13 mouse cellular contexts compared by ENCODE assay signal in genomic region chr13:41267827-41268408, GRCm38 (mm10). TPM values are rescaled to one million over a fixed set of nuclear protein-coding genes. Genes with fewer than 3 reads are reported as not detected.
DNase-seq lines count a peak whose midpoint lies in the region; ATAC-seq lines count a peak whose summit lies in the region.
"Had no signal": no experiment of that assay in that cellular context is flagged by ENCODE, and none has a peak within 500 bp of the region (broad histone marks: within the 10 kb centered on the region; RNA-seq: fewer than 3 reads in every experiment).

No protein-coding gene starts in this region.

- no peaks in the 10 kb centered on the region for H3K27me3 ChIP-seq in kidney, embryonic 16.5 days (ENCODE audit: insufficient read depth, low read length)
- H3K27me3 ChIP-seq in hindbrain, embryonic 16.5 days (replicated peaks; ENCODE audit: control insufficient read depth, insufficient read depth, low read length): no peaks in the 10 kb centered on the region
- H3K27me3 ChIP-seq: liver, embryonic 13.5 days had no signal

- peaks cover 6% of the 10 kb centered on the region; the same call in 1 of the 2 replicates for H3K4me1 ChIP-seq in kidney, embryonic 16.5 days (ENCODE audit: insufficient read depth, low read length)
- no peaks in the 10 kb centered on the region for H3K4me1 ChIP-seq in hindbrain, embryonic 16.5 days (ENCODE audit: control insufficient read depth, insufficient read depth, low read depth, low read length)
- H3K4me1 ChIP-seq: liver, embryonic 13.5 days had no signal

- no peak overlapping the region for H3K9ac ChIP-seq in kidney, embryonic 16.5 days (replicated peaks; ENCODE audit: low read length)
- no peak overlapping the region for H3K9ac ChIP-seq in hindbrain, embryonic 16.5 days (ENCODE audit: low read depth, low read length)
- H3K9ac ChIP-seq: liver, embryonic 13.5 days had no signal

- no peak overlapping the region for H3K4me3 ChIP-seq in kidney, embryonic 16.5 days (ENCODE audit: low read length)
- H3K4me3 ChIP-seq in hindbrain, embryonic 16.5 days (ENCODE audit: low read length): no peak overlapping the region
- H3K4me3 ChIP-seq: gastrocnemius, adult 2 months; liver, embryonic 13.5 days had no signal

- intact Hi-C loops in gastrocnemius, postnatal 14 days (cut with DNase I; ENCODE audit: low total_unique reads): no loop called here

- 32% methylated on average over 7 of the region's 7 CpGs for WGBS in kidney, embryonic 16.5 days
- 17% methylated on average over 7 of the region's 7 CpGs for WGBS in hindbrain, embryonic 16.5 days

- H3K9me3 ChIP-seq in kidney, embryonic 16.5 days (ENCODE audit: low read length): peaks cover 8% of the 10 kb centered on the region; the same call in 1 of the 2 replicates
- H3K9me3 ChIP-seq in hindbrain, embryonic 16.5 days (ENCODE audit: control insufficient read depth, low read length): no peaks in the 10 kb centered on the region
- H3K9me3 ChIP-seq: liver, embryonic 13.5 days had no signal

- no peaks in the 10 kb centered on the region for H3K36me3 ChIP-seq in kidney, embryonic 16.5 days (ENCODE audit: insufficient read depth, low read length)
- H3K36me3 ChIP-seq in hindbrain, embryonic 16.5 days (ENCODE audit: control insufficient read depth, insufficient read depth, low read length): no peaks in the 10 kb centered on the region; the same call in 1 of the 2 replicates
- H3K36me3 ChIP-seq: liver, embryonic 13.5 days had no signal

- peak; percentile 61; the same call in 1 of the 2 replicates for ATAC-seq in kidney, embryonic 16.5 days (ENCODE audit: low FRiP score, low TSS enrichment)
- ATAC-seq in hindbrain, embryonic 16.5 days: peak; percentile 86
- ATAC-seq in CD4-positive, CD25-positive, alpha-beta regulatory T cell, adult 4 months: no peak

- no peak overlapping the region for H3K4me2 ChIP-seq in kidney, embryonic 16.5 days (replicated peaks; ENCODE audit: low read depth, low read length)
- peak overlapping the region; percentile 11; the same call in 1 of the 2 replicates for H3K4me2 ChIP-seq in hindbrain, embryonic 16.5 days (ENCODE audit: low read length)
- H3K4me2 ChIP-seq: liver, embryonic 13.5 days had no signal

- H3K27ac ChIP-seq in kidney, embryonic 16.5 days (ENCODE audit: low read length): no peak overlapping the region
- no peak overlapping the region for H3K27ac ChIP-seq in hindbrain, embryonic 16.5 days (ENCODE audit: low read depth, low read length)
- H3K27ac ChIP-seq: gastrocnemius, adult 2 months; liver, embryonic 13.5 days had no signal

- DNase-seq in kidney, adult 18-20 months: no peak
- DNase-seq in ovary, adult 18-20 months (ENCODE audit: low spot score): peak; percentile 7
- no peak for DNase-seq in ovary, postnatal 10 days (ENCODE audit: low spot score)
- DNase-seq in right cerebral cortex, postnatal 36 days (ENCODE audit: low spot score in 2 of 2): peak; percentile 48 to 65
- DNase-seq in gastrocnemius, postnatal 14 days: no peak
- DNase-seq: gastrocnemius, adult 2 months; kidney, adult 11 months; liver, embryonic 13.5 days had no signal

RNA-seq across cellular contexts. Expression of gene Gm17364, which starts 5.9 kb away (rescaled TPM):
- polyA plus RNA-seq in kidney, embryonic 16.5 days (2015; fragmentation: Nextera tagmentation; extraction: Ambion mirVana): not detected in 2 replicates
- polyA plus RNA-seq in hindbrain, embryonic 16.5 days (2015; fragmentation: Nextera tagmentation; extraction: Ambion mirVana): not detected in 2 replicates
- not detected for total RNA-seq in gastrocnemius, postnatal 14 days (2021)
- polyA plus RNA-seq in CD4-positive, CD25-positive, alpha-beta regulatory T cell, adult 4 months (2017; shearing (Covaris generic)): not detected
- total RNA-seq: adrenal gland, postnatal 4 days; gastrocnemius, adult 2 months had no signal
- polyA plus RNA-seq: liver, embryonic 13.5 days; thymus, postnatal 0 days had no signal

RNA-seq across cellular contexts. Expression of gene Smim13, which starts 18.3 kb away (rescaled TPM):
- 10.0 and 10.8 TPM in 2 replicates for polyA plus RNA-seq in kidney, embryonic 16.5 days (2015; fragmentation: Nextera tagmentation; extraction: Ambion mirVana)
- 28.5 and 31.3 TPM in 2 replicates for polyA plus RNA-seq in hindbrain, embryonic 16.5 days (2015; fragmentation: Nextera tagmentation; extraction: Ambion mirVana)
- total RNA-seq in gastrocnemius, postnatal 14 days (2021): 10 to 100 TPM; 24.5 to 26.6 TPM
- polyA plus RNA-seq in CD4-positive, CD25-positive, alpha-beta regulatory T cell, adult 4 months (2017; shearing (Covaris generic)): 1 to 10 TPM; 2.4 to 4.1 TPM

RNA-seq across cellular contexts. Expression of gene Elovl2, which starts 47.7 kb away (rescaled TPM):
- polyA plus RNA-seq in kidney, embryonic 16.5 days (2015; fragmentation: Nextera tagmentation; extraction: Ambion mirVana): 23.3 and 23.7 TPM in 2 replicates
- polyA plus RNA-seq in hindbrain, embryonic 16.5 days (2015; fragmentation: Nextera tagmentation; extraction: Ambion mirVana): 36.4 and 43.1 TPM in 2 replicates
- total RNA-seq in gastrocnemius, postnatal 14 days (2021): under 1 TPM; 0.16 to 0.18 TPM
- not detected for polyA plus RNA-seq in CD4-positive, CD25-positive, alpha-beta regulatory T cell, adult 4 months (2017; shearing (Covaris generic))

Comparison
In these comparisons a context has a peak if more than half of its experiments do, and no peak if none do; other contexts are left out.
1. DNase-seq: peak in ovary, adult 18-20 months (single experiment) and right cerebral cortex, postnatal 36 days (2 of 2); none in kidney, adult 18-20 months (single experiment), ovary, postnatal 10 days (single experiment) and gastrocnemius, postnatal 14 days (single experiment).
2. RNA of gene Elovl2, which starts 47.7 kb away (polyA plus RNA-seq): 36.4 to 43.1 TPM in hindbrain, embryonic 16.5 days and 23.3 to 23.7 TPM in kidney, embryonic 16.5 days; not detected in CD4-positive, CD25-positive, alpha-beta regulatory T cell, adult 4 months; every median in the first group is over 10 times any median in the second.